Mouse (Mus musculus) kidney, postnatal 0 days (tissue): Measurements from ENCODE around the gene Ankrd40. TPM values are rescaled to one million over a fixed set of nuclear protein-coding genes. Genes with fewer than 3 reads are reported as not detected.

ENCODE experiments used
- ATAC-seq: fragments of 200-750 bp; cut with Nextera tagmentation; replicated peaks from 2 replicates; pipeline ENCODE4 v1.8.0; 2017; ENCODE audit warnings: low read depth, moderate number of reproducible peaks, moderate TSS enrichment, moderate library complexity; ENCODE audit not compliant: low FRiP score
- DNase-seq: peaks from one replicate; pipeline ENCODE4 v3.0.0-alpha.2; 2016; ENCODE audit warnings: low spot score
- H3K27ac ChIP-seq: fragments of 300-500 bp; sonication (generic); 2 replicates; pipeline ENCODE4 v1.5.1; 2014; ENCODE audit warnings: mild to moderate bottlenecking
- H3K27me3 ChIP-seq: fragments of 300-500 bp; sonication (generic); 2 replicates; pipeline ENCODE4 v1.6.1; 2014; ENCODE audit warnings: low read length, mixed read lengths; ENCODE audit not compliant: insufficient read depth
- H3K36me3 ChIP-seq: fragments of 300-500 bp; sonication (generic); 2 replicates; pipeline ENCODE4 v1.6.1; 2014; ENCODE audit warnings: low read length, mixed read lengths; ENCODE audit not compliant: insufficient read depth
- H3K4me1 ChIP-seq: fragments of 300-500 bp; sonication (generic); replicated peaks from 2 replicates; pipeline ENCODE4 v1.6.1; 2014; ENCODE audit warnings: antibody characterized with exemption, low read length, mixed read lengths; ENCODE audit not compliant: insufficient read depth
- H3K4me2 ChIP-seq: fragments of 300-500 bp; sonication (generic); 2 replicates; pipeline ENCODE4 v1.6.1; 2014; ENCODE audit warnings: mild to moderate bottlenecking, low read length, moderate library complexity, mixed read lengths
- H3K4me3 ChIP-seq: fragments of 300-500 bp; sonication (generic); replicated peaks from 2 replicates; pipeline ENCODE4 v1.5.1; 2014; ENCODE audit warnings: low read depth, low read length
- H3K9ac ChIP-seq: fragments of 300-500 bp; sonication (generic); 2 replicates; pipeline ENCODE4 v1.6.1; 2014; ENCODE audit warnings: low read depth, low read length
- H3K9me3 ChIP-seq: fragments of 300-500 bp; sonication (generic); replicated peaks from 2 replicates; pipeline ENCODE4 v1.6.1; 2016; ENCODE audit warnings: low read length, inconsistent platforms, mixed read lengths
- CTCF ChIP-seq: IDR thresholded peaks from 2 replicates; pipeline ENCODE4 v1.5.1; 2016; ENCODE audit warnings: antibody characterized with exemption, low read depth, mild to moderate bottlenecking, moderate library complexity
- WGBS: fragments of 180-500 bp; shearing (Covaris S2); extraction: QIAGEN DNeasy Blood & Tissue Kit; methylation state at CpG from one replicate; pipeline ENCODE4 v1.1.7; 2014; 5-methylcytosine and 5-hydroxymethylcytosine counted together
- polyA plus RNA-seq: library from polyadenylated mRNA; unstranded; fragments of >200 nt; fragmentation: Nextera tagmentation; extraction: Ambion mirVana; gene quantifications from 2 replicates; pipeline ENCODE4 v1.2.1, GENCODE M21; 2015

Ankrd40 gene
- polyA plus RNA-seq, 1 experiment from 2014 or later = 21.9 TPM

DNA sequence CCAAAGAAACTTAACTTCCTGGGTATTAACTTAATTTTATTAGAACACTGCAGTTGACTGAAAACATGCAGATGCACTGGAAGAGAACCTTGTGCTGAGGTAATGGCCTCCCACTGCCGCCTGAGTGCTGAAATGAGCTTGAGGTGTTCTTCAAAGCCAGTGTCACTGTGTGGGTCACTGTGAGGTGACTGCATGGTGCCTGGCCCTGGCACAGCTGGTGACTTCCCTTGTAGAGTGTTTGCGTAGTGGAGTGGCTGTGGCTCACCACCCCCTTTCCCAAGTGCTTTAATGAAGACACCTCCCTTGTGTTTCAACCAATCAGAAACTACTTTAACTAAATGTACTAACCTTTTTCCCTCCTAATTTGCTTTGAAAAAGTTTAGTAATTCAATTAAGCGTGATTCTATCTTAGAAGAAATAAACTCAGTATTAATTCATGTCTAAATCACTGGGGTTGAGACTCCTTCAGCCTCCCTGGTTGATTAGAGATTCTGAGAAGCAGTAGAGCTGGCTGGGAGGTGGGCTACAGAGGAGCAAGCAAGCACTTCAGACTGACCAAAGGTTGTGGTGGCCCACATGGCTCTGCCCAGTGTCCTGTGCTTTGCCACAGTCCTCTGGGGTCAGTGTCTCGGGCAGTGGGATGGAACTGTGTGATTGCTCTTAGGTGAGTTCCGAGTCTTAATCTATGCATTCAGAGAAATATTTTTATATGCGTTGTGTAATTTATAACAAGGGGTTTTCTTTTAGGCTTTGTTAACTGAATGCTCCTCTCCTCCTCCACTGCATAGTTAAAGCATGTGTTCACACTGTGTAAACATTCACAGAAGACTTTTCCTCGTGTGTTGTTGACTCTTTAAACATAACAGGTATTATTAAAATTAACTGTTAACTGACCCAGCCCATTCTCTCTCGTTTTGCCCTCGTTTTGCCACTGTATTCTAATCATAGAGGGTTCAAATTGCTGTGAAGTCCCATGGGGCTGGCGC lies 13.4 kb downstream of the Ankrd40 start:
- no peak for TF ChIP-seq CTCF
- Histone ChIP-seq H3K36me3 (peaks cover 23% of the 10 kb centered on the region), H3K27ac (peak overlapping the region; percentile 50), H3K4me2 (no peak overlapping the region), H3K27me3 (no peaks in the 10 kb centered on the region), H3K4me3 (no peak overlapping the region), H3K4me1 (0 out of 2 replicates have a peak, but pooled peaks cover 17% of the 10 kb centered on the region), H3K9ac (no peak overlapping the region), H3K9me3 (no peaks in the 10 kb centered on the region)
- 50% methylated on average over 10 of the region's 10 CpGs for WGBS
- no peak for DNase-seq
- peak; percentile 65 for ATAC-seq

DNA sequence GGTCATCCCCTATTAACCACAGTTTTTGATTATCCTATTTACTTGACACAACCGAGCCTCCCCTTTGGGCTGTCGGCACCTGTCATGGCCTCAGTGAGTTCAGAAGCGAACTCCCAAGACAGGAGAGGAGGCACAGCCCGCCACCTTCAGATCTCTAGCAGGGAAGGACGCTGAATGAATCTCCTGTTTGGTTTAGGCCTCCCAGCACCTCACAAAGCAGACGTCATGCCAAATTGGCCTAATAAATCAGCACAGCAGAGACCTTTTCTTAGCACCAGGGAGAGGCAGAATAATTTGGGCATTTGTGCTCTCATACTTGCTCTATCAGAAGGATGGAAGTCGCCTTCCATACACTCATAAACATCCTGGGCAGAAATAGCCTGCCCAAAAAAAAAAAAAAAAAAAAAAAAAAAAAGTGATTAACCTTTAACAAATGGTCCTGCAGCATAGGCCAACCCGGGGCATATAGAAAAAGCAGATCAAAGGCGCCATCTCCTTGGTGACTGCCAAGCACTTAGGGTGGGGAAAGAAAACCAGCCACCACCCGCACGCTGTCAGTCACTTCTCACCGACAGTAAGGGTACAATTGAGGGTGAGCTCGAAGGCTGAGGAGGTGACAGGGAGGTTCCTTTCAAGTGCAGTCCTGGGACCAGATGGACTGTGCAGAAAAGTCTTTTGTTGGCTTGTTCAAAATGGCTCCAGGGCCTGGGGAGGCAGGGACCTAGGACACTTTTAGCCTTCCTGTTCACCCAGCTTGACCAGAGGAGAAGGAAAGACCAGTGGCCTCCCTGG lies 14.5 kb downstream of the Ankrd40 start:
- peaks cover 26% of the 10 kb centered on the region; the same call in 1 of the 2 replicates for H3K4me1 ChIP-seq
- TF ChIP-seq CTCF = no peak
- H3K36me3 ChIP-seq = peaks cover 21% of the 10 kb centered on the region
- no peaks in the 10 kb centered on the region for H3K9me3 ChIP-seq
- H3K27ac ChIP-seq = no peak overlapping the region; the same call in 1 of the 2 replicates
- 26% methylated on average over 13 of the region's 13 CpGs for WGBS
- no peaks in the 10 kb centered on the region for H3K27me3 ChIP-seq
- no peak overlapping the region for H3K4me2 ChIP-seq
- DNase-seq (no peak), ATAC-seq (no peak)
- no peak overlapping the region for H3K9ac ChIP-seq
- no peak overlapping the region for H3K4me3 ChIP-seq

DNA sequence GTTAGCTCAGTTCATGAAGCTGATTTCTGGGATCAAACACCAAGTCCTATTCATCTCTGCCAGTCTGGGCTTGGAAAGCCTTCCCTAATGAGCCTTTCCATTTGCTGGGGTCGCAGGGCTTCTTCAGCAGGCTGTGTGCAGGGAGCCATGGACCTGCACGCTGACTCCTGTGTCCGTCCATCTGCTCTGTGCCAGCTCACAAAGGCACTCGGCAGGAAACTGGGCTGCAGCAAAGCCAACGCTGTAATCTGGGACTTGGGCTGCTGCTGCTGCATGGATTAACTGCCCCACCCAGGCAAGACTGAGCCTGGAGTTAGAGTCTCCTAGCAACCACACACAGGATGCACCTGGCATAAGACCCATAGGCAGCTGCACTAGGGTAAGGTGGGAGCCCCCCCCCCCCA lies 16.2 kb downstream of the Ankrd40 start:
- Histone ChIP-seq H3K9ac (no peak overlapping the region), H3K27me3 (no peaks in the 10 kb centered on the region), H3K36me3 (peaks cover 9% of the 10 kb centered on the region), H3K27ac (no peak overlapping the region), H3K4me2 (no peak overlapping the region), H3K9me3 (no peaks in the 10 kb centered on the region), H3K4me1 (peaks cover 26% of the 10 kb centered on the region; the same call in 1 of the 2 replicates), H3K4me3 (no peak overlapping the region)
- no peak for TF ChIP-seq CTCF
- 36% methylated on average over 5 of the region's 5 CpGs for WGBS
- ATAC-seq = no peak
- DNase-seq = no peak

DNA sequence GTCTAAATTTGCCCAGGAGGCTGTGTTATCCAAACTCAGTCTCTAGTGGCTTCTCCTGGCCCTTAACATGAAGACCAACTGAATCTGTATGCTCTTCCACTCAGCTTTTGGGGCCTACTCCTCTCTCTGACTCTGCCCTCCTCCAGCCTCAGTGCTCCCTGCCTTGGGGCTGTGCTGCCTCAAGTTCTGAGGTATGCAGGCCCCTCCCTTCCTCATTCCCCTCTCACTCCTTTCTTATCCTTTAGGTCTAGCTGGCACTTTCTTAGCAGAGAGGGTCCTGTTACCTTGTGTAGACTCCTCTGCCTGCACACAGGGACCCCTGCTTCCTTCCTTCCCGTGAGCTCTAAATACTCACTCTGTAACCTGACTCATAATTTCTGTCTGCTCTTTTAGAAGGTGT lies 16.7 kb downstream of the Ankrd40 start:
- H3K4me2 ChIP-seq = no peak overlapping the region
- no peaks in the 10 kb centered on the region for H3K9me3 ChIP-seq
- no peak for TF ChIP-seq CTCF
- no peak for DNase-seq
- 42% methylated on average over 1 of the region's 1 CpGs for WGBS
- H3K9ac ChIP-seq = no peak overlapping the region
- no peak overlapping the region for H3K27ac ChIP-seq
- peaks cover 5% of the 10 kb centered on the region for H3K36me3 ChIP-seq
- no peak for ATAC-seq
- H3K4me3 ChIP-seq = no peak overlapping the region
- H3K27me3 ChIP-seq = no peaks in the 10 kb centered on the region
- H3K4me1 ChIP-seq = peaks cover 26% of the 10 kb centered on the region; the same call in 1 of the 2 replicates

DNA sequence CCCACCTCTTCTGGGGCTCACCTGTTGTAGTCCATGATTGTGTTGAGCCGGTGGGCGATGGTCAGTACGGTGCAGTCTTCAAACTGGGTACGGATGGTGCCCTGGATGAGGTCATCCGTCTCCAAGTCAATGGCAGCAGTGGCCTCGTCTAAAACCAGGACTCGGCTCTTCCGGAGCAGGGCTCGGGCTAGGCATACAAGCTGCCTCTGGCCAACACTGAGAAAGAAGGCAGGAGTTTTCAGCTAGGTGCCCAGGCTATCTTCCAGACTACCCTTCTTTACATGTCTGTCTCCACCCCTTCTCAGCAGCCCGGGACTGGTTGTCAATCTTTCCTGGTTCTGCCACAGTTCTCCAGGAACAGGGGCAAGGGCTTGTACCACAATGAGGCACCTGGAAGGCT lies 18.1 kb downstream of the Ankrd40 start:
- no peak overlapping the region for H3K4me2 ChIP-seq
- no peaks in the 10 kb centered on the region for H3K9me3 ChIP-seq
- ATAC-seq (no peak), DNase-seq (no peak)
- H3K9ac ChIP-seq = no peak overlapping the region
- H3K36me3 ChIP-seq = no peaks in the 10 kb centered on the region
- WGBS = 82% methylated on average over 10 of the region's 10 CpGs
- TF ChIP-seq CTCF = no peak
- no peaks in the 10 kb centered on the region for H3K27me3 ChIP-seq
- H3K4me1 ChIP-seq = peaks cover 26% of the 10 kb centered on the region; the same call in 1 of the 2 replicates
- H3K27ac ChIP-seq = 0 out of 2 replicates have a peak overlapping the region, but pooled peaks have one; percentile 3
- no peak overlapping the region for H3K4me3 ChIP-seq

DNA sequence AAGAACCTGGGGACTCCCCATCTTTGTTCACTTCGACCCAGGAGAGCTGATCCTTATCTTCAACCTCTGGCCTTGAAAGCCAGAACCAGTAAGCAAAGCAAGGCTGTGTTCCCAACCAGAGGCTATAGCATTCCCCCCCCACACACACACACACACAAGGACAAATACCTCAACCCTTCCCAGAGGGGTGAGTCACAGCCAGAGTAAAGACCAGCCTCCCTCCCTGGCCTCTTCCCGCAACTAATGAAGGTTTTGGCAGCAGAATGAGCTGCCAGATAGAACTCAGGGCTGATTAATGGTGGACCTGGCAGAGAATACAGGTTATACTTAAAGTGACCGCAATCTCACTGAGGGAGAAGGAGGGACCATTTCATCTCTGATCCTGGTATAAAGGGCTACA lies 18.8 kb downstream of the Ankrd40 start:
- Histone ChIP-seq H3K27me3 (no peaks in the 10 kb centered on the region), H3K4me1 (peaks cover 22% of the 10 kb centered on the region; the same call in 1 of the 2 replicates), H3K36me3 (no peaks in the 10 kb centered on the region), H3K4me3 (no peak overlapping the region), H3K9ac (no peak overlapping the region), H3K27ac (peak overlapping the region; percentile 54; the same call in 1 of the 2 replicates), H3K9me3 (no peaks in the 10 kb centered on the region), H3K4me2 (no peak overlapping the region)
- ATAC-seq (peak; percentile 34; the same call in 1 of the 2 replicates), DNase-seq (peak; percentile 72)
- TF ChIP-seq CTCF = no peak
- WGBS = 24% methylated on average over 3 of the region's 3 CpGs
